Mouse (Mus musculus) bone marrow, adult 2 months (tissue): ENCODE measurements around the gene Rph3al. TPM values are rescaled to one million over a fixed set of nuclear protein-coding genes. Genes with fewer than 3 reads are reported as not detected.

Experiments
- H3K27ac ChIP-seq: fragments of 200-500 bp; 2 replicates; pipeline ENCODE4 v1.5.1; 2012; ENCODE audit warnings: low read depth, mild to moderate bottlenecking, control low read depth, inconsistent platforms, low read length; ENCODE audit not compliant: control insufficient read depth, poor library complexity, insufficient read depth
- H3K4me1 ChIP-seq: fragments of 200-500 bp; 2 replicates; pipeline ENCODE4 v1.6.1; 2011; ENCODE audit warnings: low read length; ENCODE audit not compliant: control insufficient read depth, insufficient read depth
- H3K4me3 ChIP-seq: fragments of 200-500 bp; replicated peaks from 2 replicates; pipeline ENCODE3; 2011; ENCODE audit warnings: mild to moderate bottlenecking, low read depth, low read length, control low read depth; ENCODE audit not compliant: control insufficient read depth
- CTCF ChIP-seq: fragments of 200-500 bp; IDR thresholded peaks from 2 replicates; pipeline ENCODE4 v1.5.1; 2011; ENCODE audit warnings: low read length, control low read depth; ENCODE audit not compliant: control insufficient read depth, insufficient read depth
- POLR2A ChIP-seq: fragments of 200-500 bp; IDR thresholded peaks from 2 replicates; pipeline ENCODE4 v1.6.1; 2011; ENCODE audit warnings: low read depth, mild to moderate bottlenecking, control low read depth, low read length, borderline replicate concordance; ENCODE audit not compliant: control insufficient read depth
- WGBS: fragments of 180-500 bp; shearing (Covaris S2); methylation state at CpG from one replicate; pipeline ENCODE4 v1.1.7; 2018; 5-methylcytosine and 5-hydroxymethylcytosine counted together
- polyA plus RNA-seq: library from polyadenylated mRNA; stranded (reverse); fragments of >200 nt; gene quantifications from 2 replicates; pipeline ENCODE4 v1.2.4, GENCODE M21; 2011; ENCODE audit warnings: low replicate concordance; ENCODE audit not compliant: missing spikeins, insufficient read depth, insufficient read length

Rph3al gene
- polyA plus RNA-seq, 1 experiment: 5.0 TPM

DNA sequence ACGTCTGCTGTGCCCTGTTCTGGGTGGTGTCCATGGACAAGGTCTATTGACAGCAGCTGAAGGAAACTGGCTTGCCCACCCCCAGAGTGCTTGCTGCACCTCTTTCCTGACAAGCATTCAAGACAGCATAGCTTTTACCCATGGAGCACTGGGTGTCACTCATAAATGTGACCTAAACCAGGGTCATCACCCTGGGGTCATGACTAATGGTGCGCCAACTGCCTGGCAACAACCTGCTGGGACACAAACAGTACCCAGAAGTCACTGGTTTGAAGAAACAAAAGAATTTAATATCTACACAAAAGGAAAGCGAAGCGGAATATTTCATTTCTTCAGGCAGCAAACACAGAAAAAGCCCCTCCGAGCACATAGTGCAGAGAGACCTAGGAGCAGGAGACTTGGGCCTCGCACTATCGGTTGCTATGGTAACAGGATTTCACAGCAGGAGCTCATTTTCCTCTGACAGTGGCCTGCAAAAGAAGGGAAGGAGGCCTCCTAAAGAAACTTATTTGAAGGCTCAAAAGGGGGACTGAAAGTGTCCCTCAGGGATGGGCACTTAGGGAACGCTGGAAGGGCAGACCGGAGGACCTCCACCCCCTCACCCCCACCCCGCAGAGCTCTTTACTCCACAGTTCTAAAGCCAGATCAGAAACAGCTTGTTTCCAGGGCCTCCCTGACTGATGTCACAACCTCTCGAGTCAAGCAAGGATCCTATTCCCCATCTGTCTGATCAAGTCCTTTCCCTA lies 25.7 kb upstream of the Rph3al start:
- H3K4me3 ChIP-seq: no peak overlapping the region
- no peak for TF ChIP-seq POLR2A
- no peak for TF ChIP-seq CTCF
- H3K4me1 ChIP-seq: no peaks in the 10 kb centered on the region
- 83% methylated on average over 11 of the region's 11 CpGs for WGBS
- H3K27ac ChIP-seq: no peak overlapping the region

DNA sequence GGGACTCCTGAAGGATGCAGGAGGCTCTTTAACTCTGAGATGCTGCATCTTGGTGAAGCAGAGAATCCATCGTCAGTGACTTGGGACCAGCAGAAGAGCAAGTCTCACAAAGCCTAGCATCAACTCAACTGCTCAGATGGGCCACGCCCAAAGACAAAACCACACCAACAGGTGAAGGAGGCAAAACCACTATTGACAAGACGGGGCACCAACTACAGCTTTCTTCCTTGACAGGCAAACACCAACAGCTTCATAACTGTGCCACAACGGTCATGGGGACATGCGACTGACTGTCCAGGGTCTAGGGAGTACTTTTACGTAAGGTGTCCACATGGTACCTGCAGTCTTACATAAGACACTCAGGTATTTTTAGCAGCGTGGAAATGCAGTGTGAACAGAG lies 23.6 kb upstream of the Rph3al start:
- TF ChIP-seq POLR2A (no peak), CTCF (no peak)

DNA sequence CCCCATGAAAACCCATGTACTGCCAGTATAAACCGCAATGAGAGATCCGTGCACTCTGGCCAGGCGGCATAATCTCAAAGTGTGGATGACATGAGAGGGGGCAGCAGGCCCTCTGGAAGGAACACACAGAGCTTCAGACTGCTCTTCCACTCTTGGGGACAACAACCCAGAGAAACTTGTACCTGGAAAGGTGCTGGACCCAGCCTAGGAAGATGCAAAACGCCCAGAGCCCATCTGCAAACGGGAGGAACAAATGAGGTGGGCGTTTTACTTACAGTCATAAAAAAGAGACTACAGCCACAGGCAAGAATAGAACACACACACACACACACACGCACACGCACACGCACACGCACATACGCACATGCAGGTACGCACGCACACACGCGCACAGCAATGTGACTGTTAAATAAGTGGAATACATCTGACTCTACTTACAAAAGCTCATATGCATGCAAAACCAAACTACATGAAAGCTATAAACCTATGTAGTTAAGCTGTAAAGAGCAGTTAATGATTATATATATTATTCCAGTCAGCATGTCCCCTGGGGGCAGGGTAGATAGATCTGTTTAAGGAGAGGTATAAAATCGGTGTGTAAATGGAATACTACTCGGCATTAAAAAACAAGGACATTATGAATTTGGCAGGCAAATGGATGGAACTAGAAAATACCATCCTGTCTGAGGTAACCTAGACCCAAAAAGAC lies 19.0 kb upstream of the Rph3al start:
- no peak overlapping the region for H3K4me3 ChIP-seq
- WGBS: 81% methylated on average over 17 of the region's 17 CpGs
- H3K27ac ChIP-seq: no peak overlapping the region
- TF ChIP-seq CTCF: no peak
- TF ChIP-seq POLR2A: no peak
- H3K4me1 ChIP-seq: no peaks in the 10 kb centered on the region

More for the DNA sequence above, 23.6 kb upstream of the Rph3al start:
- Histone ChIP-seq H3K27ac (no peak overlapping the region), H3K4me1 (no peaks in the 10 kb centered on the region), H3K4me3 (no peak overlapping the region)
- WGBS: 86% methylated on average over 7 of the region's 7 CpGs

DNA sequence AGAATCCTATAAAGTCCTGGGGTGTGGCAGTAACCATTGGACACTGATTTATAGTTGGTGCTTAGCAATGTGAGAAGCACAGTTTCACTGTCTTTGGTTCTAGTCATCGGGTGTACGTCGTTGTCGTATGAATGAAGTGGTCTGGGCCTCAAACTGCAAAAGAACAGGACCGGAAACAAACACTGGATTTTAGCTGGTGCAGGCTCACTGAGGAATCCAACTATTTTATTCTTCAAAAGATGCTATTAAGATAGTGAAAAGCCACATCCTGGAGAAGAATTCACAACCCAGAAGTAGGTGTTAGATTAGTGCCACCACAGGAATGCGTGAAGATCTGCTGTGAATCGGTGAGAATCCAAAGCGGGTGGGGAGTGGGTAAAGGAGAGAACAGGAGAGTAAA lies 18.4 kb upstream of the Rph3al start:
- H3K4me3 ChIP-seq: no peak overlapping the region
- TF ChIP-seq POLR2A: no peak
- TF ChIP-seq CTCF: no peak
- WGBS: 44% methylated on average over 8 of the region's 8 CpGs
- no peaks in the 10 kb centered on the region for H3K4me1 ChIP-seq
- no peak overlapping the region for H3K27ac ChIP-seq

DNA sequence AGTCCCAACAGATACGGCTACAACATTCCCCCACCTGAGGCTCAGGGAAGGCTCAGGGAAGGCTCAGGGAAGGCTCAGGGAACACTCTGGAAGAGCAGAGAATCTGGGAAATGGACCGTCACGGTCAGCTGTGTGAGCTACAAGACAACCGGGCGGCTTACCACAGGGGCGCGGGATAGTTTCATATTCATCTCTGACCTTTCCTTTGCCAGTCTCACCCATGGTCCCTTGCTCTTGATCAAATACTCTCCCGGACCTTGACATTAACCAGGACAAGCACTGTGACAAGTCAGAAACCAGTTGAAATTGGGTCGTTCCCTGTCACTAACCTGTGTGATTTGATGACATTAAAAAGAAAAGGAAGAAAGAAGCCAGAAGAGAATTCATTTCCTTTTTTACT lies 16.7 kb upstream of the Rph3al start:
- 86% methylated on average over 9 of the region's 9 CpGs for WGBS
- Histone ChIP-seq H3K27ac (no peak overlapping the region), H3K4me1 (no peaks in the 10 kb centered on the region), H3K4me3 (no peak overlapping the region)
- no peak for TF ChIP-seq POLR2A
- TF ChIP-seq CTCF: no peak

DNA sequence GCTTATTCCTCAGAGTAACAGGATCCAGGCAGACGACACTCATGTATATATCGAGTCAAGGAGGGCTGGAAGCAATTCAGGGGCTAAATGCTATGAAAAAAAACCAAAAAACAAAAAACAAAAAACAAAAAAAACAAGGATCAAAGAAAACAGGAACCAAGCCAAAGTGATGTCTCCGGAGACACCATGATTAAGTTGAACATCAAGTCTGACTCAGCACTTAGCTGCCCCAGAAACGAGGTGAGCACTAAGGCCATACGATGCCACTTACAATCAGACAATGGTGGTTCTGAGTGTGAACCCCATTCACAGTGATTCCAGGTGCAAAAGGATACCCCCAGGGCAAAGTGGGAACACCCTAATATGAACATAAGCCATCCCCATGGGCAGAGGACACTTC lies 13.7 kb upstream of the Rph3al start:
- 62% methylated on average over 5 of the region's 5 CpGs for WGBS
- H3K4me1 ChIP-seq: no peaks in the 10 kb centered on the region
- H3K27ac ChIP-seq: no peak overlapping the region
- TF ChIP-seq CTCF (no peak), POLR2A (no peak)
- H3K4me3 ChIP-seq: no peak overlapping the region

DNA sequence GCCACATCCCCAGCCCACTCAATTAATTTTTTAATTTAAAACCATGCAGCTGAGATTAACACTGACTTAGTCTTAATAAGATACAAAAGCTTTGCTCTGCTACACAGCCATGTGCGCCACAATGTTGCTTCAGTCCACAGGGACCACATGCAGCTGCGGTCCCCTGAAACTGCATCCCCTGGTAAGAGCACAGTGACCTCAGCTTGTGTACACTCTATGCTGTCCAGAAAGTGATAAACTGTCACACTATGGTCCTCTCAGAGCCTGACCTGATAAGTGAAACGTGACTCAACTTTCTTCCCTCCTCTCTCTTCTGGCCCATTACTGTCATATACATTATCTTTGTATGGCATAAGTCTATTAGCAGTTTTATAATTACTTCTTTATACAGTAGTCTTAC lies 12.2 kb upstream of the Rph3al start:
- no peaks in the 10 kb centered on the region for H3K4me1 ChIP-seq
- no peak overlapping the region for H3K4me3 ChIP-seq
- TF ChIP-seq CTCF (no peak), POLR2A (no peak)
- WGBS: 85% methylated on average over 3 of the region's 3 CpGs
- H3K27ac ChIP-seq: no peak overlapping the region

DNA sequence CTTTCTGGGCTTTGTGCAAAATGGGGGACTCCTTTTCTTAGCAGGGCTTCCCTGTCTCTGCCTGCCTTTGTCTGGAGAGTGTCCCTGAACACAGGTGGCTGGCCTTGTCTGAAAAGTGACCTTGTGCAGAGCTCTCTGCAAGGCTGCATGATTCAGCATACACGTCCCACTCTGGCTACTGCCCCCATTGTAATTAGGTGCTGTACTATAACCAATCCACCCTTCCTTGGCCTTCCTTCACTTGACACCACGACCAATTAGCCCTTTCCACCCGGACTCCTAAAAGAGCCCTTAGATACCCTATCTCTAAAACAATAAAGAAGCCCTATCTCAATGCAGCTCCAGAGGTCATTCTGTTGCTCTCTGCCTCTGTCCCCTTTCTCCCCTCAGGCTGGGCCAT lies 10.6 kb upstream of the Rph3al start:
- TF ChIP-seq POLR2A (no peak), CTCF (no peak)
- Histone ChIP-seq H3K4me3 (no peak overlapping the region), H3K27ac (no peak overlapping the region), H3K4me1 (no peaks in the 10 kb centered on the region)
- 83% methylated on average over 3 of the region's 3 CpGs for WGBS

DNA sequence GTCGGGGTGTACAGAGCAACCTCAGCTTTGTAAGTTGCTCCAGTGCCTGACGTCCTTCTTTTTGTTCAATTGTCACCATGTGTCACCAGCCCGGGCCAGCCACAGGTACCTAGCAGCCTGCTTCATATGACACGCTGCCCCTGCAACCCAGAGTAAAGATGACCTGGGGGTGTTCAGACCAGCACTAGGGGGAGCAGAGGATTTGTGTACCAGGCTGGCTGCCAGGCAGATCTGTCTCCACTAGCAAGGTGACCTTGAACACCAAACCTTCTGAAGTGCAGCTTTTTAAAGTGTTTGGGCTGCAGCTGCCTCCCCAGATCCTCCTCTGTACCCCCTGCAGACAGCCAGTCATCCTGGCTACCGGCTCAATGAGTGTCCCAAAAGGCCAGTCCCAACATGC lies 9.0 kb upstream of the Rph3al start:
- Histone ChIP-seq H3K27ac (no peak overlapping the region), H3K4me1 (no peaks in the 10 kb centered on the region), H3K4me3 (no peak overlapping the region)
- WGBS: 78% methylated on average over 5 of the region's 5 CpGs
- TF ChIP-seq CTCF (no peak), POLR2A (no peak)
